Comparison of ENCODE assay signal across 9 mouse cellular contexts in the genomic region with DNA sequence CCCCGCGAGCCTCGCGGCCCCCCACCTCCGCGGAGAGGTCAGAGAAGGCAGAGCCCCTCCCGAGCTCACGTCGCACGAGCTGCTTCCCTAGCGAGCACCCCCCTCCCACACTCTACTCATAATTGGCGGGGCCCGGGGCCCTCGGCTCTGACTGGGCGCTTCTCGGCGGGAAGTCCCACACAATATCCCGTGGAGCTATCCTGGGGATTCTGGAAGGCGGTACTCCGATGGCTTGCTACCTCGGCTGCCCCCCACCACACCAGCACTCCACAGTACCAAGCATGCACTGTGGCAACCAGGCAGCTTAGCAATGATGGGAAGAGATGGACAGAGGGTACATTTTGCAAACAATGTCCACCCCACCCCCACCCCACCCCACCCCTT. TPM values are rescaled to one million over a fixed set of nuclear protein-coding genes. Genes with fewer than 3 reads are reported as not detected.
A peak's percentile ranks its signal among the peaks of the same experiment; 100 is the strongest.
DNase-seq lines count a peak whose midpoint lies in the region; ATAC-seq and TF ChIP-seq lines count a peak whose summit lies in the region.
"Had no signal": no experiment of that assay in that cellular context is flagged by ENCODE, and none has a peak within 500 bp of the region (broad histone marks: within the 10 kb centered on the region; RNA-seq: fewer than 3 reads in every experiment).

No protein-coding gene starts in this region.

- H3K9ac ChIP-seq in liver, embryonic 15.5 days: peak overlapping the region; percentile 43; the same call in 1 of the 2 replicates

- H3K4me2 ChIP-seq in liver, embryonic 15.5 days: peak overlapping the region; percentile 79

- no peak for TF ChIP-seq POLR2A in thymus, adult 2 months (IDR thresholded peaks at IDR 0.05; ENCODE audit: control insufficient read depth, extremely low read depth, insufficient read depth, low read length, poor library complexity)

- 0% methylated on average over 19 of the region's 21 CpGs for WGBS in thymus, adult 2 months
- 34% methylated on average over 21 of the region's 21 CpGs for WGBS in liver, embryonic 15.5 days (ENCODE audit: insufficient replicate concordance)

- no peaks in the 10 kb centered on the region for H3K9me3 ChIP-seq in liver, embryonic 15.5 days (replicated peaks)

- TF ChIP-seq CTCF in gastrocnemius, adult 2 months (IDR thresholded peaks at IDR 0.05): no peak
- TF ChIP-seq CTCF in thymus, adult 2 months (IDR thresholded peaks at IDR 0.05; ENCODE audit: borderline replicate concordance, control insufficient read depth, extremely low read depth, insufficient read depth, low read length, poor library complexity): no peak

- DNase-seq in gastrocnemius, adult 2 months: no peak
- DNase-seq in gastrocnemius, postnatal 10 days: no peak
- DNase-seq in thymus, adult 2 months: no peak
- DNase-seq in thymus, postnatal 10 days (ENCODE audit: low spot score in 2 of 2): no peak
- no peak for DNase-seq in cerebellum, postnatal 4 days (ENCODE audit: low spot score in 2 of 2)
- no peak for DNase-seq in adrenal gland, postnatal 25 days
- no peak for DNase-seq in thymus, postnatal 0 days (ENCODE audit: low spot score)
- DNase-seq: cerebellum, adult 9-10 months had no signal

- H3K4me1 ChIP-seq in thymus, adult 2 months (replicated peaks; ENCODE audit: control insufficient read depth, insufficient read depth, low read length): peaks cover 38% of the 10 kb centered on the region
- H3K4me1 ChIP-seq in liver, embryonic 15.5 days (replicated peaks): peaks cover 26% of the 10 kb centered on the region

- no peaks in the 10 kb centered on the region for H3K36me3 ChIP-seq in thymus, adult 2 months (ENCODE audit: control insufficient read depth, insufficient read depth, low read length)
- H3K36me3 ChIP-seq in liver, embryonic 15.5 days (replicated peaks): no peaks in the 10 kb centered on the region

- H3K27ac ChIP-seq in gastrocnemius, adult 2 months: peak overlapping the region; percentile 87
- H3K27ac ChIP-seq in thymus, adult 2 months (ENCODE audit: control insufficient read depth, insufficient read depth, low read length): peak overlapping the region; percentile 55
- H3K27ac ChIP-seq in liver, embryonic 15.5 days (replicated peaks): no peak overlapping the region; the same call in 1 of the 2 replicates

- intact Hi-C loops in gastrocnemius, adult 2 months (cut with DNase I): no loop called here

- H3K27me3 ChIP-seq in thymus, adult 2 months (ENCODE audit: control insufficient read depth, insufficient read depth, low read length): no peaks in the 10 kb centered on the region
- peaks cover 16% of the 10 kb centered on the region for H3K27me3 ChIP-seq in liver, embryonic 15.5 days

- H3K4me3 ChIP-seq in gastrocnemius, adult 2 months: peak overlapping the region; percentile 77
- H3K4me3 ChIP-seq in thymus, adult 2 months (ENCODE audit: control insufficient read depth, insufficient read depth, low read length): peak overlapping the region; percentile 68
- peak overlapping the region; percentile 67 for H3K4me3 ChIP-seq in liver, embryonic 15.5 days (replicated peaks)

- ATAC-seq in liver, embryonic 15.5 days (ENCODE audit: insufficient read depth): 0 out of 2 replicates have a peak, but pooled peaks have one; percentile 14

RNA-seq across cellular contexts. Expression of a gene that starts 8.4 kb away (rescaled TPM):
- total RNA-seq in gastrocnemius, adult 2 months (2021): 1 to 10 TPM; 1.6 to 2.1 TPM
- 10 to 100 TPM in 1 of 2 experiments, 1 to 10 TPM in 1; 6.1 to 11.3 TPM for total RNA-seq in gastrocnemius, postnatal 10 days (2021)
- polyA plus RNA-seq in thymus, adult 2 months (2012; rRNA removed): 90.5 and 92.3 TPM in 2 replicates
- 2.3 and 2.4 TPM in 2 replicates for polyA plus RNA-seq in liver, embryonic 15.5 days (2015; fragmentation: Nextera tagmentation; extraction: Ambion mirVana)
- total RNA-seq in adrenal gland, postnatal 25 days (2021): 25.6 and 27.2 TPM in 2 replicates
- 9.9 TPM in 2 replicates for polyA plus RNA-seq in thymus, postnatal 0 days (2015; fragmentation: Nextera tagmentation; extraction: Ambion mirVana)

RNA-seq across cellular contexts. Expression of a gene that starts 58.9 kb away (rescaled TPM):
- 10 to 100 TPM; 37.3 to 50.0 TPM for total RNA-seq in gastrocnemius, adult 2 months (2021)
- 10 to 100 TPM; 41.8 to 46.2 TPM for total RNA-seq in gastrocnemius, postnatal 10 days (2021)
- 11.8 and 12.1 TPM in 2 replicates for polyA plus RNA-seq in thymus, adult 2 months (2012; rRNA removed)
- polyA plus RNA-seq in liver, embryonic 15.5 days (2015; fragmentation: Nextera tagmentation; extraction: Ambion mirVana): 55.5 and 59.5 TPM in 2 replicates
- total RNA-seq in adrenal gland, postnatal 25 days (2021): 211 and 225 TPM in 2 replicates
- 53.4 and 53.8 TPM in 2 replicates for polyA plus RNA-seq in thymus, postnatal 0 days (2015; fragmentation: Nextera tagmentation; extraction: Ambion mirVana)
